Mouse (Mus musculus) limb, embryonic 10.5 days (tissue): Measurements from ENCODE around the gene Tk2. TPM values are rescaled to one million over a fixed set of nuclear protein-coding genes. Genes with fewer than 3 reads are reported as not detected.

Source experiments
- DNase-seq: peaks from one replicate; pipeline ENCODE4 v3.0.0-alpha.2; 2017; ENCODE audit warnings: low spot score
- H3K27ac ChIP-seq: fragments of 300-500 bp; sonication (generic); 2 replicates; pipeline ENCODE4 v1.5.1; 2016; ENCODE audit warnings: mild to moderate bottlenecking
- H3K27me3 ChIP-seq: fragments of 300-500 bp; sonication (generic); 2 replicates; pipeline ENCODE4 v1.6.1; 2016; ENCODE audit warnings: low read depth, mild to moderate bottlenecking; ENCODE audit not compliant: poor library complexity, severe bottlenecking
- H3K36me3 ChIP-seq: fragments of 300-500 bp; sonication (generic); 2 replicates; pipeline ENCODE4 v1.6.1; 2016; ENCODE audit warnings: mild to moderate bottlenecking, moderate library complexity
- H3K4me1 ChIP-seq: fragments of 300-500 bp; sonication (generic); 2 replicates; pipeline ENCODE4 v1.6.1; 2016
- H3K4me3 ChIP-seq: fragments of 300-500 bp; sonication (generic); 2 replicates; pipeline ENCODE4 v1.5.1; 2016; ENCODE audit warnings: mild to moderate bottlenecking, moderate library complexity
- H3K9me3 ChIP-seq: fragments of 300-500 bp; sonication (generic); replicated peaks from 2 replicates; pipeline ENCODE4 v1.6.1; 2016; ENCODE audit warnings: mild to moderate bottlenecking
- WGBS: fragments of 180-500 bp; shearing (Covaris S2); methylation state at CpG from one replicate; pipeline ENCODE4 v1.1.7; 2016; 5-methylcytosine and 5-hydroxymethylcytosine counted together
- polyA plus RNA-seq: library from polyadenylated mRNA; unstranded; fragments of >200 nt; fragmentation: Nextera tagmentation; extraction: Ambion mirVana; gene quantifications from 2 replicates; pipeline ENCODE4 v1.2.1, GENCODE M21; 2016

The Tk2 gene
- polyA plus RNA-seq, 1 experiment from 2014 or later = 22.0 TPM

GRCm38 (mm10) chr8:104202320-104202719 lies 46.0 kb downstream of the Tk2 start:
- H3K9me3 ChIP-seq = no peaks in the 10 kb centered on the region
- H3K27me3 ChIP-seq = no peaks in the 10 kb centered on the region
- no peak for DNase-seq
- H3K27ac ChIP-seq = no peak overlapping the region
- no peak overlapping the region for H3K4me3 ChIP-seq
- 86% methylated on average over 4 of the region's 4 CpGs for WGBS
- H3K36me3 ChIP-seq = no peaks in the 10 kb centered on the region
- H3K4me1 ChIP-seq = no peaks in the 10 kb centered on the region

GRCm38 (mm10) chr8:104201622-104202021 lies 46.7 kb downstream of the Tk2 start:
- DNase-seq = no peak
- Histone ChIP-seq H3K27me3 (no peaks in the 10 kb centered on the region), H3K4me1 (no peaks in the 10 kb centered on the region), H3K4me3 (no peak overlapping the region), H3K27ac (no peak overlapping the region), H3K36me3 (no peaks in the 10 kb centered on the region), H3K9me3 (no peaks in the 10 kb centered on the region)
- WGBS = 87% methylated on average over 3 of the region's 3 CpGs

GRCm38 (mm10) chr8:104199802-104200201 lies 48.6 kb downstream of the Tk2 start:
- no peaks in the 10 kb centered on the region for H3K4me1 ChIP-seq
- no peak overlapping the region for H3K27ac ChIP-seq
- no peak overlapping the region for H3K4me3 ChIP-seq
- H3K27me3 ChIP-seq = no peaks in the 10 kb centered on the region
- H3K36me3 ChIP-seq = no peaks in the 10 kb centered on the region
- no peaks in the 10 kb centered on the region for H3K9me3 ChIP-seq
- WGBS = 79% methylated on average over 5 of the region's 5 CpGs
- DNase-seq = no peak

GRCm38 (mm10) chr8:104191496-104191895 lies 56.9 kb downstream of the Tk2 start:
- no peak overlapping the region for H3K4me3 ChIP-seq
- DNase-seq = no peak
- H3K4me1 ChIP-seq = no peaks in the 10 kb centered on the region
- H3K36me3 ChIP-seq = no peaks in the 10 kb centered on the region
- no peaks in the 10 kb centered on the region for H3K9me3 ChIP-seq
- WGBS = 55% methylated on average over 11 of the region's 11 CpGs
- H3K27ac ChIP-seq = no peak overlapping the region
- peaks cover 4% of the 10 kb centered on the region; the same call in 1 of the 2 replicates for H3K27me3 ChIP-seq

GRCm38 (mm10) chr8:104190777-104191468 lies 57.4 kb downstream of the Tk2 start:
- peaks cover 4% of the 10 kb centered on the region; the same call in 1 of the 2 replicates for H3K27me3 ChIP-seq
- H3K27ac ChIP-seq = no peak overlapping the region
- no peaks in the 10 kb centered on the region for H3K36me3 ChIP-seq
- no peak overlapping the region for H3K4me3 ChIP-seq
- no peak for DNase-seq
- H3K9me3 ChIP-seq = no peaks in the 10 kb centered on the region
- 76% methylated on average over 6 of the region's 6 CpGs for WGBS
- no peaks in the 10 kb centered on the region for H3K4me1 ChIP-seq

GRCm38 (mm10) chr8:104188459-104188858 lies 59.9 kb downstream of the Tk2 start:
- H3K9me3 ChIP-seq = no peaks in the 10 kb centered on the region
- no peaks in the 10 kb centered on the region for H3K36me3 ChIP-seq
- no peak overlapping the region for H3K4me3 ChIP-seq
- peaks cover 6% of the 10 kb centered on the region; the same call in 1 of the 2 replicates for H3K4me1 ChIP-seq
- no peak for DNase-seq
- H3K27me3 ChIP-seq = peaks cover 4% of the 10 kb centered on the region; the same call in 1 of the 2 replicates
- WGBS = 79% methylated on average over 5 of the region's 5 CpGs
- H3K27ac ChIP-seq = no peak overlapping the region

GRCm38 (mm10) chr8:104187622-104188021 lies 60.7 kb downstream of the Tk2 start:
- Histone ChIP-seq H3K36me3 (no peaks in the 10 kb centered on the region), H3K27ac (no peak overlapping the region), H3K27me3 (peaks cover 4% of the 10 kb centered on the region; the same call in 1 of the 2 replicates), H3K4me1 (peaks cover 6% of the 10 kb centered on the region; the same call in 1 of the 2 replicates), H3K9me3 (no peaks in the 10 kb centered on the region), H3K4me3 (no peak overlapping the region)
- DNase-seq = no peak
- 87% methylated on average over 6 of the region's 6 CpGs for WGBS

- Histone ChIP-seq H3K27ac (no peak overlapping the region), H3K36me3 (no peaks in the 10 kb centered on the region)
- 94% methylated on average over 4 of the region's 4 CpGs for WGBS
Observed at GRCm38 (mm10) chr8:104186827-104187226, 61.5 kb downstream of the Tk2 start.

GRCm38 (mm10) chr8:104184905-104185304 lies 63.5 kb downstream of the Tk2 start:
- H3K4me3 ChIP-seq = no peak overlapping the region
- no peak for DNase-seq
- H3K27me3 ChIP-seq = peaks cover 4% of the 10 kb centered on the region; the same call in 1 of the 2 replicates
- no peak overlapping the region for H3K27ac ChIP-seq
- no peaks in the 10 kb centered on the region for H3K9me3 ChIP-seq
- H3K36me3 ChIP-seq = no peaks in the 10 kb centered on the region
- peaks cover 6% of the 10 kb centered on the region; the same call in 1 of the 2 replicates for H3K4me1 ChIP-seq
- WGBS = 39% methylated on average over 6 of the region's 6 CpGs

More at GRCm38 (mm10) chr8:104186827-104187226, 61.5 kb downstream of the Tk2 start:
- Histone ChIP-seq H3K4me1 (peaks cover 6% of the 10 kb centered on the region; the same call in 1 of the 2 replicates), H3K27me3 (peaks cover 4% of the 10 kb centered on the region; the same call in 1 of the 2 replicates), H3K9me3 (no peaks in the 10 kb centered on the region), H3K4me3 (no peak overlapping the region)
- no peak for DNase-seq

GRCm38 (mm10) chr8:104177054-104177453 lies 71.3 kb downstream of the Tk2 start:
- no peak overlapping the region for H3K27ac ChIP-seq

More at GRCm38 (mm10) chr8:104177054-104177453, 71.3 kb downstream of the Tk2 start:
- no peak for DNase-seq
- H3K36me3 ChIP-seq = no peaks in the 10 kb centered on the region
- H3K27me3 ChIP-seq = peaks cover 25% of the 10 kb centered on the region
- H3K4me1 ChIP-seq = no peaks in the 10 kb centered on the region
- 78% methylated on average over 4 of the region's 4 CpGs for WGBS
- no peak overlapping the region for H3K4me3 ChIP-seq
- no peaks in the 10 kb centered on the region; the same call in 1 of the 2 replicates for H3K9me3 ChIP-seq

Other genes with a start within 250 kb of the Tk2 start
- gene Cdh5, start 146.9 kb downstream of the Tk2 start, polyA plus RNA-seq = 17.5 and 19.8 TPM in 2 replicates
- gene Bean1, start 78.1 kb downstream of the Tk2 start, polyA plus RNA-seq = 0.10 and 0.23 TPM in 2 replicates
- 38.3 and 43.5 TPM in 2 replicates for gene Cklf, start 2.3 kb upstream of the Tk2 start, polyA plus RNA-seq
- gene Cmtm2a, start 44.6 kb upstream of the Tk2 start, polyA plus RNA-seq = not detected in 2 replicates
- gene Gm45711, start 61.5 kb upstream of the Tk2 start, polyA plus RNA-seq = not detected in 2 replicates
- gene Cmtm1, start 61.6 kb upstream of the Tk2 start, polyA plus RNA-seq = not detected in 2 replicates
- not detected in 2 replicates for gene Gm11020, start 73.0 kb upstream of the Tk2 start, polyA plus RNA-seq
- gene Cmtm2b, start 73.7 kb upstream of the Tk2 start, polyA plus RNA-seq = not detected in 2 replicates
- gene Cmtm3, start 90.9 kb upstream of the Tk2 start, polyA plus RNA-seq = 63.2 and 65.4 TPM in 2 replicates
- 1.8 and 2.3 TPM in 2 replicates for gene Cmtm4, start 147.2 kb upstream of the Tk2 start, polyA plus RNA-seq
- 58.6 and 69.9 TPM in 2 replicates for gene Dync1li2, start 194.5 kb upstream of the Tk2 start, polyA plus RNA-seq